Mouse (Mus musculus): Measurements from ENCODE around the gene Fam89b. TPM values are rescaled to one million over a fixed set of nuclear protein-coding genes. Genes with fewer than 3 reads are reported as not detected.

The Fam89b gene
- polyA plus RNA-seq, 1 experiment from 2014 or later = 143 TPM

DNA sequence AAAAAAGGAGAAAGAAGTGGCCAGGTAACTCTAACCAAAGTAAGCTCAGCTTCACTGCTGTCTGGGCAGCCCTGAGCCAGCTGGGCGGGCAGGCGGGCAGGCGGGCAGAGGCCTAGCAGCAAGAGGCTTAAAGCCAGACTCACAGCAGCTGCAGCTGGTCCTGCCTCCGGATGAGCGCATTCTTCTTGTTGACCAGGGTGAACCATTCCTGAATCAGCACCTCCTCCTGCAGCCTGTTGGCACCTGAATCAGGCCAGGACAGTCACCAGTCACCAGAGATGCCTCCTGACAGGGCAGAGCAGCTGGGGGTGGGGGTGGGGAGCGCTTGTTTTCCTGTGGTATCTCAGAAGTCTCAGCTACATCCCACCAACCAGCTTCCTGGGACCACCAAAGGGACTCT, 19.4 kb downstream of the Fam89b start:
- Histone ChIP-seq H3K27me3 (no peaks in the 10 kb centered on the region), H3K27ac (no peak overlapping the region), H3K36me3 (peaks cover 77% of the 10 kb centered on the region), H3K4me2 (no peak overlapping the region), H3K9ac (replicated peaks) (no peak overlapping the region), H3K4me1 (replicated peaks) (peaks cover 15% of the 10 kb centered on the region), H3K9me3 (no peaks in the 10 kb centered on the region), H3K4me3 (replicated peaks) (no peak overlapping the region)
- no peak for ATAC-seq (ENCODE audit: insufficient number of reproducible peaks, insufficient read depth, low FRiP score, low TSS enrichment, low read depth)
- 96% methylated on average over 6 of the region's 6 CpGs for WGBS

DNA sequence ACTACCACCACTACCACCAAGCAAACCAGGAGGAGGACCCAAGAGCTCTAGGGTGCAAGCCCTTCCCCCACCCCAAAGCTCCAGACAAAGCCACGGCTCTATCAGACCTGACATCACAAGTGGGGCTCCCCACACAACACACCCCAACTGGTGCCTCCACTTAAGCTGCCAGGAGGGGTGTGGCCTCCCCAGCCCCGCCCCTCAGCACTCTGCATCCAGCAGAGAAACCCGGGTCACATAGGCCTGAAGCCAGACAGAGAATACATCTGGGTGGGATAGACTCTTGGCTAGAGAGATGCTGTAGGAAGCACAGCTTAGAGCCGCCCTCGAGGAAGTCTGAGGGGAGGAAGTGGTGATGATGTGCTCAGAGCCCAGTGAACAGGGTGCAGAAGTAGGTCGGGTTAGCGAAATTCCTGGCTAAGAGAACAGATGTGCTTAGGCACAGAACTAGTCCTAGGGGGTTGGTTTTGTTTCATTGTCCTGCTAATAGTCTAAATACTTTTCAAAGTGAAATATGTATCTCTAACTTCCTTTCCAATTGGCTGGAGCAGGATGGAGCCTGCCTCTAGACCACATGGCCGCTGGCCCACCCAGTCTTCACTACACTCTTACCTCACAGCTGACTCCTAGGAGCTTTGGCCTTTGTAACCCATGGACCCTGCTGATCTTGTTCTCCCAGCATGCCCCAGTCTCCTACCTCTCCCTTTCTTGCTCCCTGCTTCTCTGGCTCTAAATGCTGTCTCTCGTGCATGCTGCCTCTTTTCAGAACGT, 24.5 kb downstream of the Fam89b start:
- Histone ChIP-seq H3K27ac (0 out of 2 replicates have a peak overlapping the region, but pooled peaks have one; percentile 51), H3K9ac (replicated peaks) (0 out of 2 replicates have a peak overlapping the region, but pooled peaks have one; percentile 24), H3K36me3 (peaks cover 80% of the 10 kb centered on the region), H3K4me3 (replicated peaks) (no peak overlapping the region), H3K9me3 (no peaks in the 10 kb centered on the region), H3K27me3 (no peaks in the 10 kb centered on the region), H3K4me1 (replicated peaks) (peaks cover 5% of the 10 kb centered on the region), H3K4me2 (no peak overlapping the region)
- no peak for ATAC-seq (ENCODE audit: insufficient number of reproducible peaks, insufficient read depth, low FRiP score, low TSS enrichment, low read depth)
- 46% methylated on average over 10 of the region's 10 CpGs for WGBS

- peaks cover 5% of the 10 kb centered on the region for H3K4me1 ChIP-seq (replicated peaks)
- 0 out of 2 replicates have a peak within 1 kb of the TSS, but pooled peaks have one; percentile 51 for H3K27ac ChIP-seq
- no peak within 1 kb of the TSS for H3K4me2 ChIP-seq
- no peak within 1 kb of the TSS for H3K9ac ChIP-seq (replicated peaks)
- no peak within 1 kb of the TSS for H3K4me3 ChIP-seq (replicated peaks)
- H3K36me3 ChIP-seq = peaks cover 81% of the 10 kb centered on the region
- no peak for ATAC-seq (ENCODE audit: insufficient number of reproducible peaks, insufficient read depth, low FRiP score, low TSS enrichment, low read depth)
- H3K9me3 ChIP-seq = no peaks in the 10 kb centered on the region
- no peaks in the 10 kb centered on the region for H3K27me3 ChIP-seq
- 68% methylated on average over 17 of the region's 17 CpGs for WGBS
These were observed 25.2 kb downstream of the Fam89b start, which contains the start of gene Kcnk7 for GRCm38 (mm10) chr19:5704163-5704800. Gene Kcnk7 (plus strand): TSS chr19:5704367.

DNA sequence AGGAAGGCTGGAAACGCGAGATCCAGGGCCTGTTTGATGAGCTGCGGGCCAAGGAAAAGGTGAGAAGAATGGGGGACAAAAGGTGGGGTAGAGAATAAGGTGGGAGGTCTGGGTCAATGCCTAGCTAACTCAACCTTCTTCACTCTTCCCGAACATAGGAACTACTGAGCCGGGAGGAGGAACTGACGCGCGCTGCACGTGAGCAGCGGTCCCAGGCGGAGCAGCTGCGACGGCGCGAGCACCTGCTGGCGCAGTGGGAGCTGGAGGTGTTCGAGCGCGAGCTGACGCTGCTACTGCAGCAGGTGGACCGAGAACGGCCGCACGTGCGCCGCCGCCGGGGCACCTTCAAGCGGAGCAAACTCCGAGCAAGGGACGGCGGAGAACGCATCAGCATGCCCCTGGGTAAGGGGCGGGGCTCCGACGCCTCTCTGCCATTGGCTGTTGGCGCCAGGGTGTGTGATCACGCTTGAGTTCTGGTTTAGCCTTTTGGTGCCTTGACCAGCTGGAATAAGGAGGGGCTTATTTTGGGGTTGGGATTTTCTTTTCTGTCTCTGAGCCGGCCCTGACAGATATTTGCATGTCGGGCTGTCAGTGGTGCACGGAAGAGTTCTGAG, 33.5 kb downstream of the Fam89b start:
- Histone ChIP-seq H3K9ac (replicated peaks) (no peak overlapping the region), H3K36me3 (peaks cover 100% of the 10 kb centered on the region), H3K27me3 (0 out of 2 replicates have a peak, but pooled peaks cover 3% of the 10 kb centered on the region), H3K4me1 (replicated peaks) (peaks cover 35% of the 10 kb centered on the region), H3K9me3 (no peaks in the 10 kb centered on the region), H3K27ac (no peak overlapping the region), H3K4me3 (replicated peaks) (no peak overlapping the region), H3K4me2 (peak overlapping the region; percentile 48)
- 13% methylated on average over 41 of the region's 41 CpGs for WGBS
- ATAC-seq (ENCODE audit: insufficient number of reproducible peaks, insufficient read depth, low FRiP score, low TSS enrichment, low read depth) = 0 out of 2 replicates have a peak, but pooled peaks have one; percentile 21

DNA sequence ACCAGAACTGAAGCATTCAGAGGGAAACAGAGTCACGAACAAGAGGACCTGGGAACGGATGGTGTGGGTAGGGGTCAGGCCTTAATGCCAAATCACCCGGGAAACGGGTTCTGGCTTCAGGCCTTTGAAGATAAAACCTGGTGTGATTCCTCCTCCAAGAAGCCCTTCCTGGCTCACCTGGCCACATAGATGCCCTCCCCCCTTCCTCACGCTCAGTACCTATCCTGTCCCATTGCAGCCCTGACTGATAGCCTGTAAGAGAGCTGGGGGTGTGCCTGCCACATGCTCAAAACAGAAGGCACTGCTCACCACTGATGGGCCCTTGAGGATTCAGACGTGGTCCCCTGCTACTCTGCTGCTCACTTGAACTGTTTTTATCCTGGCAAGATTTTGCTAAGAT, 35.7 kb downstream of the Fam89b start:
- peaks cover 46% of the 10 kb centered on the region for H3K4me1 ChIP-seq (replicated peaks)
- H3K27me3 ChIP-seq = 0 out of 2 replicates have a peak, but pooled peaks cover 3% of the 10 kb centered on the region
- no peak overlapping the region for H3K4me2 ChIP-seq
- 88% methylated on average over 6 of the region's 6 CpGs for WGBS
- H3K27ac ChIP-seq = no peak overlapping the region
- ATAC-seq (ENCODE audit: insufficient number of reproducible peaks, insufficient read depth, low FRiP score, low TSS enrichment, low read depth) = no peak
- no peak overlapping the region; the same call in 1 of the 2 replicates for H3K9ac ChIP-seq (replicated peaks)
- H3K36me3 ChIP-seq = peaks cover 84% of the 10 kb centered on the region
- 0 out of 2 replicates have a peak overlapping the region, but pooled peaks have one; percentile 93 for H3K4me3 ChIP-seq (replicated peaks)
- no peaks in the 10 kb centered on the region for H3K9me3 ChIP-seq

- H3K27me3 ChIP-seq = 0 out of 2 replicates have a peak, but pooled peaks cover 3% of the 10 kb centered on the region
- ATAC-seq (ENCODE audit: insufficient number of reproducible peaks, insufficient read depth, low FRiP score, low TSS enrichment, low read depth) = no peak
- H3K9ac ChIP-seq (replicated peaks) = peak overlapping the region; percentile 94; the same call in 1 of the 2 replicates
- H3K9me3 ChIP-seq = no peaks in the 10 kb centered on the region
- H3K4me2 ChIP-seq = peak overlapping the region; percentile 95
- H3K4me1 ChIP-seq (replicated peaks) = peaks cover 46% of the 10 kb centered on the region
- H3K4me3 ChIP-seq (replicated peaks) = peak overlapping the region; percentile 93
- peaks cover 75% of the 10 kb centered on the region for H3K36me3 ChIP-seq
- 84% methylated on average over 10 of the region's 10 CpGs for WGBS
- peak overlapping the region; percentile 78 for H3K27ac ChIP-seq
These were observed 36.5 kb downstream of the Fam89b start for GRCm38 (mm10) chr19:5692913-5693396.

DNA sequence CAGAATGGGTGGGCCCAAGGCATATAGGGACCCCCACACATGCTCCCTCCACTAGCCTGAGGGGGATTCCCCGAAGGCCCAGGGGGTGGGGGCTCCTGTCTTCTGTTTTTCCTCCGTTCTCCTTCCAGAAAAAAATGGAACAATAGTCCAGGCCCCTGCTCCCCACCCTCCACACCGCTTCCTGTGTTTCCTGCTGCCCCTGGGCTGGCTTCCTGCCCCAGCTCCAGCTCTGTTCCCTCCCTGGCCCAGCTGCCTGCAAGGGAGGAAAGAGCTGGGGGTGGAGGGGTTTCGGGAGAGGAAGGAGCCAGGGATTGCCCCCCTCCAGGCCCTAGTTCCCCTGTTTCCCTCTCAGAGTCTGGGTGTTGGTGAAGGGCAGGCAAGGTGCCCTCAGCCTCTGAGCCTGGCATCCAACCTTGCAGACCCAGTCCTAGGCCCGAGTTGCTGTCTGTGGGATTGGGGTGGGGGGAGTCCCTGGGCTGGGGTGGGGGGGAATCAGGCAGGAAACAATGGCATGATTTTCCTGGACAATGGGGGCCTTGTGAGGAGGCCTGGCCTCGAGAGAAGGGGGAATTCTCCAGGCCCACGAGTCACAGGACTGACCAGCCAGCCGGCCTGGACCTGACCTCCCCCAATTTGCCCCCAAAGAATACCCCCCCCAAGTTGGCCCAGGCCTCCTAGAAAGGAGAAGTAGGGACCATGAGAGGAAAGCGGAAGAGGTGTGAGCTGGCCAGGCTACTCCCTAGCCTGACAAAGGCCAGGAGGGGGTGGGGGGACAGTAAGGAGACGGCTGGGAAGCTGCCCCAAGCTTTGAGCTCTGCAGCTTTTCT, 37.2 kb downstream of the Fam89b start:
- peak overlapping the region; percentile 93 for H3K4me3 ChIP-seq (replicated peaks)
- ATAC-seq (ENCODE audit: insufficient number of reproducible peaks, insufficient read depth, low FRiP score, low TSS enrichment, low read depth) = no peak
- peak overlapping the region; percentile 95 for H3K4me2 ChIP-seq
- peaks cover 69% of the 10 kb centered on the region for H3K36me3 ChIP-seq
- peak overlapping the region; percentile 78 for H3K27ac ChIP-seq
- H3K27me3 ChIP-seq = 0 out of 2 replicates have a peak, but pooled peaks cover 3% of the 10 kb centered on the region
- peaks cover 52% of the 10 kb centered on the region for H3K4me1 ChIP-seq (replicated peaks)
- peak overlapping the region; percentile 94 for H3K9ac ChIP-seq (replicated peaks)
- WGBS = 81% methylated on average over 10 of the region's 10 CpGs
- H3K9me3 ChIP-seq = no peaks in the 10 kb centered on the region

DNA sequence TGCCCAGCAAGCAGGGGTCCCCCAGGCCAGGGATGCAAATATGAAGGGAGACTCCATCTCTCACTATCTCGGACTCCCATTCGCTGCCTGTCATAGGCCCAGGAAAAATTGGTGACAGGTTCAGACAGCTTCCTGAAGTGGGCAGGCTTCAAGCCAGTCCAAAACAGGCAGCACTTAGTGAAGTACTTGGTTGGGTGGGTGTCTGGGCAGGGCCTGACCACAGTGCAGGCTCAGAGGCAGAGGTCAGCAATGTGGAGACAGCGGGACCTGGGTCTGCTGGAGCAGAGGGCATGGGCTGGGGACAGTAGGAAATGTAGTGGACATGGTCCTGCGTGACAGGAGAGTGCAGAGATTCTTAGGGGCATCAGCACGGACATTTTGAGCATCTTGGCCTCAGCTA, 37.9 kb downstream of the Fam89b start:
- H3K36me3 ChIP-seq = peaks cover 66% of the 10 kb centered on the region
- 93% methylated on average over 5 of the region's 5 CpGs for WGBS
- H3K9ac ChIP-seq (replicated peaks) = peak overlapping the region; percentile 94
- peak overlapping the region; percentile 78 for H3K27ac ChIP-seq
- 0 out of 2 replicates have a peak, but pooled peaks cover 3% of the 10 kb centered on the region for H3K27me3 ChIP-seq
- H3K9me3 ChIP-seq = no peaks in the 10 kb centered on the region
- ATAC-seq (ENCODE audit: insufficient number of reproducible peaks, insufficient read depth, low FRiP score, low TSS enrichment, low read depth) = no peak
- peak overlapping the region; percentile 93 for H3K4me3 ChIP-seq (replicated peaks)
- peaks cover 55% of the 10 kb centered on the region for H3K4me1 ChIP-seq (replicated peaks)
- peak overlapping the region; percentile 95 for H3K4me2 ChIP-seq

DNA sequence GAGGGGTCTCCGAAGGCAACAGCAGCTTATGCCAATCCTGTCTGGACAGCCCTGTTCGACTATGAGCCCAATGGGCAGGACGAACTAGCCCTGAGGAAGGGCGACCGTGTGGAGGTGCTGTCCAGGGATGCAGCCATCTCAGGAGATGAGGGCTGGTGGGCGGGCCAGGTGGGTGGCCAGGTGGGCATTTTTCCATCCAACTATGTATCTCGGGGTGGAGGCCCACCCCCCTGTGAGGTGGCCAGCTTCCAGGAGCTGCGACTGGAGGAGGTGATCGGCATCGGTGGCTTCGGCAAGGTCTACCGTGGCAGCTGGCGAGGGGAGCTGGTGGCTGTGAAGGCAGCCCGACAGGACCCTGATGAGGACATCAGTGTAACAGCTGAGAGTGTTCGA, 39.1 kb downstream of the Fam89b start:
- 73% methylated on average over 15 of the region's 15 CpGs for WGBS
- H3K36me3 ChIP-seq = peaks cover 66% of the 10 kb centered on the region
- H3K4me1 ChIP-seq (replicated peaks) = peaks cover 46% of the 10 kb centered on the region
- peak overlapping the region; percentile 90 for H3K27ac ChIP-seq
- H3K4me3 ChIP-seq (replicated peaks) = peak overlapping the region; percentile 93
- 0 out of 2 replicates have a peak, but pooled peaks cover 3% of the 10 kb centered on the region for H3K27me3 ChIP-seq
- no peak for ATAC-seq (ENCODE audit: insufficient number of reproducible peaks, insufficient read depth, low FRiP score, low TSS enrichment, low read depth)
- no peaks in the 10 kb centered on the region for H3K9me3 ChIP-seq
- H3K4me2 ChIP-seq = peak overlapping the region; percentile 95
- peak overlapping the region; percentile 94 for H3K9ac ChIP-seq (replicated peaks)

GRCm38 (mm10) chr19:5689565-5690342, 39.7 kb downstream of the Fam89b start:
- H3K4me1 ChIP-seq (replicated peaks) = peaks cover 43% of the 10 kb centered on the region
- peaks cover 66% of the 10 kb centered on the region for H3K36me3 ChIP-seq

More at GRCm38 (mm10) chr19:5689565-5690342, 39.7 kb downstream of the Fam89b start:
- Histone ChIP-seq H3K4me2 (peak overlapping the region; percentile 95), H3K27me3 (no peaks in the 10 kb centered on the region), H3K27ac (peak overlapping the region; percentile 90), H3K9ac (replicated peaks) (peak overlapping the region; percentile 94), H3K4me3 (replicated peaks) (peak overlapping the region; percentile 93), H3K9me3 (no peaks in the 10 kb centered on the region)
- WGBS = 12% methylated on average over 42 of the region's 42 CpGs
- ATAC-seq (ENCODE audit: insufficient number of reproducible peaks, insufficient read depth, low FRiP score, low TSS enrichment, low read depth) = peak; percentile 11; the same call in 1 of the 2 replicates
